Mouse (Mus musculus) liver, postnatal 0 days (tissue): Measurements from ENCODE around the gene Arhgef40.

Source experiments
- CTCF ChIP-seq: sonication (generic); IDR thresholded peaks from 2 replicates; pipeline ENCODE4 v1.5.1; 2016; ENCODE audit warnings: antibody characterized with exemption, low read depth
- EP300 ChIP-seq: IDR thresholded peaks from 2 replicates; pipeline ENCODE4 v1.6.1; 2016; ENCODE audit warnings: antibody characterized with exemption, low read depth, mild to moderate bottlenecking

DNA sequence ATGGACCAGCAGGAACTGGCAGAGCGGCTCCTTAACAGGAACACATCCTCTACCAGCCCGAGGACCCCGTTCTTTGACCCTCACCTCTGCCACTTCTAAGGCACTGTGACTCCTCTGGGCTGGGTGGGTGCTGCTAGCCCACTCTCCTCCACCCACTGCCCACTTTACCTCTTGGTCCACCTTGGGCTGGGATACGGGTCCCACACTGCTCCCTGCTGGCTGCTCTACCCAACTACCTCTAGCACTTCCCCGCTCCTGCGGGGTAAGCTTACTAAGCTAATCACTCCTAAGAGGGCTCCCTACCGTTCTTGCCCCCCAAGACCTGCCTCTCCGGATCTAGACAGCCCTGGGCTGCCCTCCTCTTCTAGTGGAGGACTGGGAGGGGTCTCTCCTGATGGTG is 21.7 kb downstream of the Arhgef40 start:
- TF ChIP-seq CTCF (peak; percentile 42), EP300 (no peak)
